Mouse (Mus musculus): ENCODE results near the gene Krtap21-1. TPM values are rescaled to one million over a fixed set of nuclear protein-coding genes. Genes with fewer than 3 reads are reported as not detected.

Krtap21-1 gene
- total and polyA plus RNA-seq, 2 experiments from 2014 or later = not detected

DNA sequence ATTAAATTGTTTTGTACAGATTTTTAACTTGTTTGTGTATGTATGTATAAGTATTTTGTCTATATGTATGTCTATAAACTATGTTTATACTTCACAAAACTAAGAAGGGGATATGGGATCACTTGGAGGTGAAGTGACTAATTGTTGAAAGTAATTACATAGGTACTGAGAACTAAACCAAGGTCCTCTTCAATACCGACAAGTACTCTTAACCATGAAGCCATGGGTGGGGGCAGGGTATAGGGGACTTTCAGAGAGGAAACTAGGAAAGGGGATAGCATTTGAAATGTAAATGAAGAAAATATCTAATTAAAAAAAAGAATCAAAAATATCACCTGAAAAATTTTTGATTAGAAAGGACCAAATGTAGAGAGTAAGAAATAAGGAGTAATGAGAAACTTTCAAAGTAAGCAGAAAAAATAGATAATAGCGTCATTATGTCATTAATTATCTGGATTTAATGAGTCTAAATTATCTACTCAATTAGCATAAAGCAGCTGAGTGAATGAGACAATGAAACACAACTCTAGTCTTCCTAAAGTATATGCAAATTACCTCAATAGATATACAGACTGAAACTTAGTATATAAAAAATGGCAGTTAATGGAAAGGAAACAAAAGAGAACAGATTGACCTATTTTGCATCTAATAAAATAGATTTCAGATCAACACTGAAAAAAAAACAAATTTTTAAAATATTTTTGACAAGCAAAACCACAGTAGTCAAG is 30.8 kb downstream of the Krtap21-1 start:
- Histone ChIP-seq H3K4me2 (ENCODE audit: low read depth, low read length, poor library complexity, severe bottlenecking) (no peak overlapping the region), H3K9me3 (ENCODE audit: low read length) (no peaks in the 10 kb centered on the region), H3K27ac (ENCODE audit: low read depth, low read length) (no peak overlapping the region), H3K27me3 (ENCODE audit: insufficient read depth, low read length) (no peaks in the 10 kb centered on the region), H3K4me3 (ENCODE audit: low read depth, low read length) (no peak overlapping the region), H3K9ac (replicated peaks; ENCODE audit: low read length, poor library complexity, severe bottlenecking) (no peak overlapping the region), H3K36me3 (ENCODE audit: insufficient read depth, low read length) (no peaks in the 10 kb centered on the region), H3K4me1 (ENCODE audit: insufficient read depth, low read length) (no peaks in the 10 kb centered on the region)
- DNase-seq (ENCODE audit: low spot score) = no peak
- no peak for TF ChIP-seq CTCF (IDR thresholded peaks at IDR 0.05)
- 77% methylated on average over 2 of the region's 2 CpGs for WGBS
- no peak for ATAC-seq (ENCODE audit: low FRiP score)

Other genes starting within 250 kb of the Krtap21-1 start
- gene Gm9789, start 245.9 kb downstream of the Krtap21-1 start, total RNA-seq (2014; rRNA removed) = not detected in 2 replicates
- not detected in 2 replicates for gene Gm9789, start 245.9 kb downstream of the Krtap21-1 start, polyA plus RNA-seq (2015; fragmentation: Nextera tagmentation; extraction: Ambion mirVana)
- gene Gm7735, start 234.4 kb downstream of the Krtap21-1 start, total RNA-seq (2014; rRNA removed) = not detected in 2 replicates
- not detected in 2 replicates for gene Gm7735, start 234.4 kb downstream of the Krtap21-1 start, polyA plus RNA-seq (2015; fragmentation: Nextera tagmentation; extraction: Ambion mirVana)
- gene 1110057P08Rik, start 229.1 kb downstream of the Krtap21-1 start, total RNA-seq (2014; rRNA removed) = not detected in 2 replicates
- not detected in 2 replicates for gene 1110057P08Rik, start 229.1 kb downstream of the Krtap21-1 start, polyA plus RNA-seq (2015; fragmentation: Nextera tagmentation; extraction: Ambion mirVana)
- not detected in 2 replicates for gene Krtap20-2, start 198.0 kb downstream of the Krtap21-1 start, total RNA-seq (2014; rRNA removed)
- not detected in 2 replicates for gene Krtap20-2, start 198.0 kb downstream of the Krtap21-1 start, polyA plus RNA-seq (2015; fragmentation: Nextera tagmentation; extraction: Ambion mirVana)
- not detected in 2 replicates for gene Krtap6-2, start 16.2 kb upstream of the Krtap21-1 start, total RNA-seq (2014; rRNA removed)
- gene Krtap6-2, start 16.2 kb upstream of the Krtap21-1 start, polyA plus RNA-seq (2015; fragmentation: Nextera tagmentation; extraction: Ambion mirVana) = not detected in 2 replicates
- gene Krtap8-1, start 84.1 kb upstream of the Krtap21-1 start, total RNA-seq (2014; rRNA removed) = not detected in 2 replicates
- gene Krtap8-1, start 84.1 kb upstream of the Krtap21-1 start, polyA plus RNA-seq (2015; fragmentation: Nextera tagmentation; extraction: Ambion mirVana) = not detected in 2 replicates
- gene Krtap7-1, start 104.5 kb upstream of the Krtap21-1 start, total RNA-seq (2014; rRNA removed) = 0.71 TPM in 1 of 2 replicates, not detected in the other
- gene Krtap7-1, start 104.5 kb upstream of the Krtap21-1 start, polyA plus RNA-seq (2015; fragmentation: Nextera tagmentation; extraction: Ambion mirVana) = 0.29 TPM in 1 of 2 replicates, not detected in the other
- not detected in 2 replicates for gene Krtap11-1, start 167.3 kb upstream of the Krtap21-1 start, total RNA-seq (2014; rRNA removed)
- gene Krtap11-1, start 167.3 kb upstream of the Krtap21-1 start, polyA plus RNA-seq (2015; fragmentation: Nextera tagmentation; extraction: Ambion mirVana) = not detected in 2 replicates

Data from midbrain, postnatal 0 days (tissue).